Mouse (Mus musculus) midbrain, postnatal 0 days (tissue): ENCODE measurements around the gene Wdr66. TPM values are rescaled to one million over a fixed set of nuclear protein-coding genes. Genes with fewer than 3 reads are reported as not detected.

Experiments used
- ATAC-seq: fragments of 200-750 bp; cut with Nextera tagmentation; 2 replicates; pipeline ENCODE4 v1.8.0; 2017; ENCODE audit warnings: moderate number of reproducible peaks, mild to moderate bottlenecking, moderate TSS enrichment, moderate library complexity; ENCODE audit not compliant: low FRiP score
- DNase-seq: peaks from one replicate; pipeline ENCODE4 v3.0.0-alpha.2; 2015; ENCODE audit warnings: low spot score
- H3K27ac ChIP-seq: fragments of 300-500 bp; sonication (generic); 2 replicates; pipeline ENCODE4 v1.5.1; 2014; ENCODE audit warnings: low read depth, mild to moderate bottlenecking, low read length, mixed read lengths
- H3K27me3 ChIP-seq: fragments of 300-500 bp; sonication (generic); 2 replicates; pipeline ENCODE4 v1.6.1; 2014; ENCODE audit warnings: low read length, control low read depth, mixed read lengths; ENCODE audit not compliant: insufficient read depth
- H3K36me3 ChIP-seq: fragments of 300-500 bp; sonication (generic); 2 replicates; pipeline ENCODE4 v1.6.1; 2014; ENCODE audit warnings: low read length, control low read depth, mixed read lengths; ENCODE audit not compliant: insufficient read depth
- H3K4me1 ChIP-seq: fragments of 300-500 bp; sonication (generic); 2 replicates; pipeline ENCODE4 v1.6.1; 2014; ENCODE audit warnings: mild to moderate bottlenecking, control low read depth, antibody characterized with exemption, low read length, mixed read lengths; ENCODE audit not compliant: insufficient read depth
- H3K4me2 ChIP-seq: fragments of 300-500 bp; sonication (generic); 2 replicates; pipeline ENCODE4 v1.6.1; 2014; ENCODE audit warnings: low read depth, mild to moderate bottlenecking, low read length, mixed read lengths; ENCODE audit not compliant: poor library complexity, severe bottlenecking
- H3K4me3 ChIP-seq: fragments of 300-500 bp; sonication (generic); 2 replicates; pipeline ENCODE4 v1.5.1; 2014; ENCODE audit warnings: low read depth, mild to moderate bottlenecking, low read length, moderate library complexity
- H3K9ac ChIP-seq: fragments of 300-500 bp; sonication (generic); replicated peaks from 2 replicates; pipeline ENCODE4 v1.6.1; 2014; ENCODE audit warnings: mild to moderate bottlenecking, low read length, moderate library complexity, mixed read lengths; ENCODE audit not compliant: poor library complexity, severe bottlenecking
- H3K9me3 ChIP-seq: fragments of 300-500 bp; sonication (generic); 2 replicates; pipeline ENCODE4 v1.6.1; 2016; ENCODE audit warnings: low read length, control low read depth
- CTCF ChIP-seq: IDR thresholded peaks from 2 replicates; pipeline ENCODE4 v1.5.1; 2016; ENCODE audit warnings: antibody characterized with exemption, mild to moderate bottlenecking
- WGBS: fragments of 180-500 bp; shearing (Covaris S2); extraction: QIAGEN DNeasy Blood & Tissue Kit; methylation state at CpG from one replicate; pipeline ENCODE4 v1.1.7; 2014; 5-methylcytosine and 5-hydroxymethylcytosine counted together
- polyA plus RNA-seq: library from polyadenylated mRNA; unstranded; fragments of >200 nt; fragmentation: Nextera tagmentation; extraction: Ambion mirVana; gene quantifications from 2 replicates; pipeline ENCODE4 v1.2.1, GENCODE M21; 2015
- total RNA-seq: library from RNA; depleted of rRNA; stranded (reverse); fragments of >200 nt; gene quantifications from 2 replicates; pipeline ENCODE4 v1.2.3, GENCODE M21; 2014

Gene Wdr66
- total and polyA plus RNA-seq, 2 experiments from 2014 or later, result 2.0 to 2.2 TPM

DNA sequence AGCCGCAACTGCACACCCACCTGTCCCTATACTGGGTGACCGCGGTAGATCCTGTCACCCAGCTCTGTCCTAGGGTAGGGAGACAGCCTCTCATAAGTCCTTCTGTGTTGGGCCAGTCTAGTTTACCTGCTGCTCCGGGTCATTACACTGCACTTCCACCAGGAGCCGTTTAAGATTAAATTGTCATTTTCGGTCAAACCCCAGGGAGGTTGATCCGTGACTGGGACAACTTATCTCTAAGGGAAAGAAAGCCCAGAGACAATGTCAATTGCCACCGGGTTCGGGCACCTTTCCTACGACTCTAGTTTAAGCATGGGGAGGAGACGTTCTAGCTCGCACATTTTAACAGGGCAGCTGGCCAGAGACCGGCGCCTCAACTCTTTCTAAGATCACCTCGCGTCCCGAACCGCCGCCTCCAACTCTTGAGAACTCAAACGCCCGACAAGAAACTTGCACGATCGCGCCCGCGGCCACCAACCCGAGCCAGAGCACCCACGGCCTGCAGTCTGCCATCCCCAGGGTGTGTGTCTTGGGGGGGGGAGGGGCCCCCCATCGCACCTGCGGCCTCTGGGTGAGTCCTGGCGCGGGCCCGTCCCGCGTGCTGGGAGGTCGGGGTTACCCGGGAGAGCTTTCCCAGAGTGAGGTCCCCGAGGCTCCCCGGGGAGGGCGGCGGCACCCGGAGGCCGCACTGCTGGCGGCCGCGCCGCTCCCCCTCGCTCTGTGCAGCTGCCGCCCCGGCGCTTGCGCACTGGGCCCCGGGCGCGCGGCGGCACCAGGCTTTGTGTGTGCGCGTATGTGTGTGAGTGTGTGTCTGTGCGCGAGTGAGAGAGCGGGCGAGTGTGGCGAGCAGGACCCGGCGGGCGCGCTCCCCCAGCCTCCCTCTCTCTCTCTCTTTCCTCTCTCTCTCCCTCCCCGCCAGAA lies 92.1 kb downstream of the Wdr66 start, which contains the start of gene Bcl7a:
Gene Bcl7a (plus strand): TSS at position 128 of the 921 bp plus-strand sequence.
- DNase-seq, result peak; percentile 93
- Histone ChIP-seq H3K9me3 (no peaks in the 10 kb centered on the region), H3K4me3 (peak within 1 kb of the TSS; percentile 91), H3K4me2 (peak within 1 kb of the TSS; percentile 78), H3K27me3 (no peaks in the 10 kb centered on the region), H3K36me3 (no peaks in the 10 kb centered on the region), H3K27ac (peak within 1 kb of the TSS; percentile 98), H3K9ac (peak within 1 kb of the TSS; percentile 88), H3K4me1 (peaks cover 9% of the 10 kb centered on the region)
- TF ChIP-seq CTCF, result peak; percentile 49
- WGBS, result 1% methylated on average over 52 of the region's 69 CpGs
- ATAC-seq, result peak; percentile 87

DNA sequence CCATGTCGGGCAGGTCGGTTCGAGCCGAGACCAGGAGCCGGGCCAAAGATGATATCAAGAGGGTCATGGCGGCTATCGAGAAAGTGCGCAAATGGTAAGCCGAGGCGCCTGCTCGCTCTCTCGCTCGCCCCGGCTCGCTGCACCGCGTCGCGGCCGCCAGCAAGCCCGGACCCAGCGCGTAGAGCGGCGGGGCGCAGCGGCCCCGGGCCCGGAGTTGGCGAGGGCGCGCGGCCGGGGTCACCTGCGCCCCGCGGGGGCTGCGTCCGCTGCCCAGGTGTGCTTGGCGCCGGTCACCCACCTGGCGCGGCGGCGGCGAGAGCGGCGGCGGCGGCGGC lies 92.7 kb downstream of the Wdr66 start:
- H3K36me3 ChIP-seq, result no peaks in the 10 kb centered on the region
- peaks cover 9% of the 10 kb centered on the region for H3K4me1 ChIP-seq
- WGBS, result under 1% methylated on average over 45 of the region's 51 CpGs
- peak overlapping the region; percentile 91 for H3K4me3 ChIP-seq
- TF ChIP-seq CTCF, result no peak
- peak overlapping the region; percentile 88 for H3K9ac ChIP-seq
- peak overlapping the region; percentile 78 for H3K4me2 ChIP-seq
- peak overlapping the region; percentile 98 for H3K27ac ChIP-seq
- no peaks in the 10 kb centered on the region for H3K9me3 ChIP-seq
- no peaks in the 10 kb centered on the region for H3K27me3 ChIP-seq
- peak; percentile 11; the same call in 1 of the 2 replicates for ATAC-seq
- DNase-seq, result no peak

DNA sequence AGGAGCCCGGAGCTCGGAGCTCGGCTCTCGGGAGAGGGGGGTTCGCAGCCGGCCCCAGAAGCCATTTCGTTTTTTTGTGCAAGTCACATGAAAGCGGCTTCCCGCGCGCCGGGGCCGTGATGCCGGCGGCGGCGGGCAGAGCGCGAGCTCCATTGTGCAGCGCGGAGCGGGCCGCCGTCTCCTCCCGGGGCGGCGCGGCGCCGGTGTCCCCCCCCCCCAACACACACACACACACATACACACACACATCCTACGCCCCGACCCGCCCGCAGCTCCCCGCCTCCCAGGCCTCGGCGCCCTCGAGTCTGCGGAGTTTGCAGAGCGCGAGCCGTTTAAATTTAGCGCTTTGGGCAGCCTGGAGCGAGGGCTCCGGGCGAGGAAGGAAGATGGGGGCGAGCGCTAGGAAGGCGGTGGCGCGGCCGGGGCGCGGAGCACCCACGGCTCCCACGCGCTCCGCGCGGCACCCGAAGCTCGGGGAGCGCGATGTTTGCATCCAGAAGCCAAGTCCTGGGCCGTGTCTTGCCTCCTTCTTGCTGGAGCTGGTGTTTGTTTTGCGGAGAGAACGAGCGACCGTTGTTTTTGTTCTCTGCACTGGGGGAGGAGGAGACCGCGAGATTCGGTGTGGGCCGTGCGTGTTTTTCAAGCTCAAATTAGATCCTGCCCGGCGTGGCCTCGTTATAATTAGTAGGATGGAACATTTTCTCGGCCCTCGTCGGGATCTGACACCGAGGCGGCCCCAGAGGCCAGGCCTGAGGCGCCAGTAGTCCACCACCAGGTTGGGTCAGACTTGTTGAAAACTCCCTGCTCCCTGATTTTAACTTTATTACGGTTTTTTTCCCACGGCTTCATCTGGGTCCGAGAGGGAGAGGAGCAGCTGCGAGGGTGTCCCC lies 93.3 kb downstream of the Wdr66 start:
- Histone ChIP-seq H3K4me2 (peak overlapping the region; percentile 78), H3K27me3 (no peaks in the 10 kb centered on the region), H3K36me3 (no peaks in the 10 kb centered on the region), H3K9ac (peak overlapping the region; percentile 88), H3K4me1 (peaks cover 9% of the 10 kb centered on the region), H3K27ac (peak overlapping the region; percentile 98), H3K4me3 (peak overlapping the region; percentile 91), H3K9me3 (no peaks in the 10 kb centered on the region)
- DNase-seq (peak; percentile 58), ATAC-seq (peak; percentile 27; the same call in 1 of the 2 replicates)
- under 1% methylated on average over 76 of the region's 87 CpGs for WGBS
- no peak for TF ChIP-seq CTCF

DNA sequence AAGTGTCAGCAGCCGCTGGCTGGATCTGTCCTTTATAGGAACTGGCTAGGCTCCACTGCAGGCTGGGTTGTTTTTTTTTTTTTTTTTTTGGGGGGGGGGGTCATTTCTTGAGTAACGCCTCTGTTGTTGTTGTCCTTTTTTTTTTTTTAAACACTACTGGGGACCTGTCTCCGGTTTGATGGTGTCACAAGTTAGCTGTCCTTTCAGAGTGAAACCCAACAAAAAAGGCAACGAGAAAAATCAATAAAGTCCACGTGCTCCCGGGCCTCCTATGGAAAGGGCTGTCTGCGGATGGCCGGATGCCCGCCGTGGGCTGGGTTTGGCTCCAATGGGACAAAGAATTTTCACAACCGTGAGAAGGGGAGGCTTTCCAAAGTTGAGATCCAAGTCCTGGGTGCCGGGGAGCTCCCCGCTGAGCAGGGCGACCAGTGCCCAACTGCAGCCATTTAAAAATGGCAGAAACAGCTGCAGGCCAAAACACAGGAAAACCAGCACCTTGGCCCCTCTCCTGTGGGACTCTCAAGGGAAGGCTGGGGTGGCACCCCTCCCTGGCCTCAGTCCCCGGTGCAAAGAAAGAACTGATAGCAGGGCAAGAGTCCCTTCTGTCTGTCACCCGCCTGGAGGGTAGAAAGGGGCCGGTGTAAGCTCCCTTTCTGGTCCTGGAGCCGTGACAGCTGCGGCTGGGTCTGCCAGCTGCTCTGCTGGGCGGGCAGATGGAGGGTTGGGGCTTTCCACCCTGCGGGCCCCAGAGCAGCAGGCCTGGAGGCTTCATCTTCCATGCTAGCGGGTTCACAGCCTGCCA lies 94.2 kb downstream of the Wdr66 start:
- Histone ChIP-seq H3K9me3 (no peaks in the 10 kb centered on the region), H3K4me3 (peak overlapping the region; percentile 91), H3K27ac (peak overlapping the region; percentile 98), H3K4me2 (peak overlapping the region; percentile 78), H3K4me1 (peaks cover 9% of the 10 kb centered on the region), H3K9ac (peak overlapping the region; percentile 88), H3K27me3 (no peaks in the 10 kb centered on the region), H3K36me3 (no peaks in the 10 kb centered on the region)
- WGBS, result under 1% methylated on average over 22 of the region's 22 CpGs
- DNase-seq (peak; percentile 87), ATAC-seq (peak; percentile 47)
- TF ChIP-seq CTCF, result no peak

DNA sequence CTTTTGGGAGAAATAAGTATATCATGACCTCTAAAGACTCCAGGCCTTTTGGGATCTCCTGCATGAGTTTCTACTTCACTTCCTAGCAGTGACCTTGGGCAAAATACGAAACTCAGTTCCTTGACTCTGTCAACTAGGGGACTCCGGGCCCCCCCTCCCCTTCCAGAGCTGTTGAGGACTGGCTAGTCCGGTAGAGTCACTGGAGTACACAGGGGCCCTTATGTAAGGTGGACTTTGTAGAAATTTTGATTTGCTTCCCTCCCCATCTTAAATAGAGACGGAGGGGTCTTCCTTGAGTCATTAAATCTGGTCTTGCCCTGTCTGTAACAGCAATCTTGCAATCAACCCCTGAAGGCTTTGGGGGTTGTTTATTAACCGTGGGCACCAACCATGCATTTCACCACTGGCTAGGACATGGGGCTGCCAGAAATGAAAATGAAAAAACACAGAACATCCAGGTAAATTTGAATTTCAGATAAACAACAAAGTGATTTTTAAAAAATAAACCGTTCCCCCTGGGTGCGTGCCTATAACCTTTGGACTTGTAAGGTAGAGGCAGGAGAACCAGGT lies 94.9 kb downstream of the Wdr66 start:
- no peaks in the 10 kb centered on the region for H3K9me3 ChIP-seq
- H3K27ac ChIP-seq, result peak overlapping the region; percentile 78
- TF ChIP-seq CTCF, result no peak
- H3K36me3 ChIP-seq, result no peaks in the 10 kb centered on the region
- DNase-seq, result no peak
- WGBS, result 58% methylated on average over 7 of the region's 7 CpGs
- H3K4me1 ChIP-seq, result peaks cover 11% of the 10 kb centered on the region
- peak overlapping the region; percentile 78 for H3K4me2 ChIP-seq
- peak overlapping the region; percentile 88 for H3K9ac ChIP-seq
- no peaks in the 10 kb centered on the region for H3K27me3 ChIP-seq
- ATAC-seq, result no peak
- peak overlapping the region; percentile 91 for H3K4me3 ChIP-seq
